Mouse (Mus musculus): ENCODE data around the gene Cnpy2.
A peak's percentile ranks its signal among the peaks of the same experiment; 100 is the strongest.

Gene Cnpy2

GRCm38 (mm10) chr10:128368402-128369217 is 46.4 kb downstream of the Cnpy2 start, which contains the start of gene Coq10a:
Gene Coq10a (minus strand): TSS chr10:128368997.
- DNase-seq (ENCODE audit: low spot score in 2 of 2): peak; percentile 73 to 81

GRCm38 (mm10) chr10:128369218-128369543 is 46.9 kb downstream of the Cnpy2 start:
- DNase-seq (ENCODE audit: low spot score in 2 of 2): no peak

GRCm38 (mm10) chr10:128369599-128369998 is 47.3 kb downstream of the Cnpy2 start:
- no peak for DNase-seq (ENCODE audit: low spot score in 2 of 2)

- DNase-seq (ENCODE audit: low spot score in 2 of 2): no peak
These were observed 47.8 kb downstream of the Cnpy2 start for GRCm38 (mm10) chr10:128370021-128370420.

- DNase-seq (ENCODE audit: low spot score in 2 of 2): no peak
These were observed 48.3 kb downstream of the Cnpy2 start for GRCm38 (mm10) chr10:128370601-128371000.

- no peak for DNase-seq (ENCODE audit: low spot score in 2 of 2)
These were observed 49.9 kb downstream of the Cnpy2 start for GRCm38 (mm10) chr10:128372142-128372541.

- no peak for DNase-seq (ENCODE audit: low spot score in 2 of 2)
These were observed 50.9 kb downstream of the Cnpy2 start for GRCm38 (mm10) chr10:128372989-128373748.

GRCm38 (mm10) chr10:128374393-128374792 is 52.1 kb downstream of the Cnpy2 start:
- DNase-seq (ENCODE audit: low spot score in 2 of 2): no peak

- DNase-seq (ENCODE audit: low spot score in 2 of 2): no peak
These were observed 53.8 kb downstream of the Cnpy2 start for GRCm38 (mm10) chr10:128376099-128376454.

GRCm38 (mm10) chr10:128376455-128377211 is 54.4 kb downstream of the Cnpy2 start, which contains the start of gene Ankrd52:
Gene Ankrd52 (plus strand): TSS chr10:128377115.
- peak; percentile 77 to 87 for DNase-seq (ENCODE audit: low spot score in 2 of 2)
